Mouse (Mus musculus) kidney, embryonic 14.5 days (tissue): ENCODE results near the gene Snapc3. TPM values are rescaled to one million over a fixed set of nuclear protein-coding genes. Genes with fewer than 3 reads are reported as not detected.
A peak's percentile ranks its signal among the peaks of the same experiment; 100 is the strongest.
"Not testable (repeated sequence)": the region's sequence is repeated elsewhere in the genome, so short reads cannot be mapped to it uniquely, and the experiment has no call there.

ENCODE experiments used
- ATAC-seq: fragments of 200-750 bp; cut with Nextera tagmentation; 2 replicates; pipeline ENCODE4 v1.8.0; 2017; ENCODE audit warnings: moderate number of reproducible peaks, mild to moderate bottlenecking, moderate TSS enrichment, moderate library complexity; ENCODE audit not compliant: low FRiP score, low TSS enrichment
- H3K27ac ChIP-seq: fragments of 300-500 bp; sonication (generic); 2 replicates; pipeline ENCODE4 v1.5.1; 2014; ENCODE audit warnings: low read depth, mild to moderate bottlenecking, low read length, moderate library complexity, mixed read lengths
- H3K27me3 ChIP-seq: fragments of 300-500 bp; sonication (generic); 2 replicates; pipeline ENCODE4 v1.6.1; 2014; ENCODE audit warnings: mild to moderate bottlenecking, low read length; ENCODE audit not compliant: control insufficient read depth, insufficient read depth
- H3K36me3 ChIP-seq: fragments of 300-500 bp; sonication (generic); 2 replicates; pipeline ENCODE4 v1.6.1; 2014; ENCODE audit warnings: low read length, mixed read lengths; ENCODE audit not compliant: control insufficient read depth, insufficient read depth
- H3K4me1 ChIP-seq: fragments of 300-500 bp; sonication (generic); 2 replicates; pipeline ENCODE4 v1.6.1; 2014; ENCODE audit warnings: low read length, mixed read lengths; ENCODE audit not compliant: control insufficient read depth, insufficient read depth
- H3K4me2 ChIP-seq: fragments of 300-500 bp; sonication (generic); replicated peaks from 2 replicates; pipeline ENCODE4 v1.6.1; 2014; ENCODE audit warnings: low read depth, mild to moderate bottlenecking, low read length
- H3K4me3 ChIP-seq: fragments of 300-500 bp; sonication (generic); 2 replicates; pipeline ENCODE4 v1.5.1; 2014; ENCODE audit warnings: mild to moderate bottlenecking, low read length
- H3K9ac ChIP-seq: fragments of 300-500 bp; sonication (generic); 2 replicates; pipeline ENCODE4 v1.6.1; 2014; ENCODE audit warnings: low read depth, mild to moderate bottlenecking, low read length, moderate library complexity
- H3K9me3 ChIP-seq: fragments of 300-500 bp; sonication (generic); 2 replicates; pipeline ENCODE4 v1.6.1; 2016; ENCODE audit warnings: low read length; ENCODE audit not compliant: control insufficient read depth
- WGBS: fragments of 180-500 bp; shearing (Covaris S2); extraction: QIAGEN DNeasy Blood & Tissue Kit; methylation state at CpG from one replicate; pipeline ENCODE4 v1.1.7; 2014; 5-methylcytosine and 5-hydroxymethylcytosine counted together
- polyA plus RNA-seq: library from polyadenylated mRNA; unstranded; fragments of >200 nt; fragmentation: Nextera tagmentation; extraction: Ambion mirVana; gene quantifications from 2 replicates; pipeline ENCODE4 v1.2.1, GENCODE M21; 2014

Gene Snapc3
- polyA plus RNA-seq, 1 experiment from 2014 or later, result 51.3 TPM

GRCm38 (mm10) chr4:83464827-83465226 lies 47.3 kb downstream of the Snapc3 start:
- Histone ChIP-seq H3K36me3 (peaks cover 78% of the 10 kb centered on the region), H3K4me1 (no peaks in the 10 kb centered on the region), H3K27ac (no peak overlapping the region), H3K4me2 (no peak overlapping the region), H3K4me3 (no peak overlapping the region), H3K9me3 (no peaks in the 10 kb centered on the region), H3K9ac (no peak overlapping the region), H3K27me3 (no peaks in the 10 kb centered on the region)
- 92% methylated on average over 7 of the region's 7 CpGs for WGBS
- ATAC-seq, result no peak

- Histone ChIP-seq H3K9me3 (no peaks in the 10 kb centered on the region), H3K27ac (no peak overlapping the region), H3K4me2 (no peak overlapping the region), H3K9ac (no peak overlapping the region), H3K36me3 (peaks cover 84% of the 10 kb centered on the region), H3K4me1 (no peaks in the 10 kb centered on the region), H3K4me3 (no peak overlapping the region), H3K27me3 (no peaks in the 10 kb centered on the region)
- no peak for ATAC-seq
- 89% methylated on average over 7 of the region's 7 CpGs for WGBS
These were observed 50.1 kb downstream of the Snapc3 start for GRCm38 (mm10) chr4:83467615-83468014.

GRCm38 (mm10) chr4:83468208-83468607 lies 50.7 kb downstream of the Snapc3 start:
- peaks cover 84% of the 10 kb centered on the region for H3K36me3 ChIP-seq
- H3K9me3 ChIP-seq, result no peaks in the 10 kb centered on the region
- no peak overlapping the region for H3K27ac ChIP-seq
- ATAC-seq, result no peak
- no peaks in the 10 kb centered on the region for H3K27me3 ChIP-seq
- WGBS, result 87% methylated on average over 3 of the region's 3 CpGs
- no peaks in the 10 kb centered on the region for H3K4me1 ChIP-seq
- no peak overlapping the region for H3K4me2 ChIP-seq
- H3K4me3 ChIP-seq, result no peak overlapping the region
- no peak overlapping the region for H3K9ac ChIP-seq

GRCm38 (mm10) chr4:83485250-83485649 lies 67.7 kb downstream of the Snapc3 start:
- Histone ChIP-seq H3K4me2 (peak overlapping the region; percentile 67), H3K27ac (no peak overlapping the region), H3K4me3 (peak overlapping the region; percentile 93), H3K36me3 (peaks cover 37% of the 10 kb centered on the region), H3K9ac (peak overlapping the region; percentile 92), H3K4me1 (peaks cover 9% of the 10 kb centered on the region), H3K9me3 (no peaks in the 10 kb centered on the region), H3K27me3 (no peaks in the 10 kb centered on the region)
- ATAC-seq, result no peak
- WGBS, result 22% methylated on average over 12 of the region's 12 CpGs

GRCm38 (mm10) chr4:83485735-83486116 lies 68.2 kb downstream of the Snapc3 start:
- WGBS, result 0% methylated on average over 15 of the region's 40 CpGs
- H3K36me3 ChIP-seq, result peaks cover 34% of the 10 kb centered on the region
- no peaks in the 10 kb centered on the region for H3K27me3 ChIP-seq
- peak overlapping the region; percentile 93 for H3K4me3 ChIP-seq
- H3K9ac ChIP-seq, result peak overlapping the region; percentile 92
- peaks cover 9% of the 10 kb centered on the region for H3K4me1 ChIP-seq
- ATAC-seq, result peak; percentile 86
- H3K27ac ChIP-seq, result peak overlapping the region; percentile 94
- no peaks in the 10 kb centered on the region for H3K9me3 ChIP-seq
- H3K4me2 ChIP-seq, result peak overlapping the region; percentile 67

GRCm38 (mm10) chr4:83486117-83486901 lies 68.8 kb downstream of the Snapc3 start, which contains the start of gene Psip1:
TSS of gene Psip1 (minus strand) at chr4:83486459.
- Histone ChIP-seq H3K4me1 (peaks cover 9% of the 10 kb centered on the region), H3K27ac (peak within 1 kb of the TSS; percentile 94), H3K4me2 (peak within 1 kb of the TSS; percentile 67), H3K4me3 (peak within 1 kb of the TSS; percentile 93), H3K9me3 (no peaks in the 10 kb centered on the region), H3K9ac (peak within 1 kb of the TSS; percentile 92), H3K36me3 (peaks cover 29% of the 10 kb centered on the region), H3K27me3 (no peaks in the 10 kb centered on the region)
- ATAC-seq, result peak; percentile 94
- under 1% methylated on average over 41 of the region's 86 CpGs for WGBS

GRCm38 (mm10) chr4:83489121-83489520 lies 71.6 kb downstream of the Snapc3 start:
- Histone ChIP-seq H3K27ac (no peak overlapping the region), H3K27me3 (no peaks in the 10 kb centered on the region), H3K4me3 (no peak overlapping the region), H3K4me2 (no peak overlapping the region), H3K9ac (no peak overlapping the region), H3K36me3 (peaks cover 6% of the 10 kb centered on the region), H3K4me1 (peaks cover 9% of the 10 kb centered on the region), H3K9me3 (no peaks in the 10 kb centered on the region)
- no peak for ATAC-seq
- WGBS, result 32% methylated on average over 5 of the region's 5 CpGs

- Histone ChIP-seq H3K27ac (no peak overlapping the region), H3K4me1 (no peaks in the 10 kb centered on the region), H3K9me3 (no peaks in the 10 kb centered on the region), H3K36me3 (no peaks in the 10 kb centered on the region), H3K4me2 (no peak overlapping the region), H3K9ac (no peak overlapping the region), H3K4me3 (no peak overlapping the region), H3K27me3 (no peaks in the 10 kb centered on the region)
- ATAC-seq, result no peak
- WGBS, result 97% methylated on average over 1 of the region's 1 CpGs
These were observed 75.6 kb downstream of the Snapc3 start for GRCm38 (mm10) chr4:83493112-83493511.

GRCm38 (mm10) chr4:83497013-83497412 lies 79.5 kb downstream of the Snapc3 start:
- not testable (repeated sequence) for H3K9me3 ChIP-seq, ATAC-seq, H3K4me2 ChIP-seq, H3K27ac ChIP-seq, H3K9ac ChIP-seq, H3K4me3 ChIP-seq, H3K27me3 ChIP-seq, H3K4me1 ChIP-seq, H3K36me3 ChIP-seq
- WGBS, result 91% methylated on average over 5 of the region's 5 CpGs
